Mouse (Mus musculus): ENCODE results near the gene Thra.

DNA sequence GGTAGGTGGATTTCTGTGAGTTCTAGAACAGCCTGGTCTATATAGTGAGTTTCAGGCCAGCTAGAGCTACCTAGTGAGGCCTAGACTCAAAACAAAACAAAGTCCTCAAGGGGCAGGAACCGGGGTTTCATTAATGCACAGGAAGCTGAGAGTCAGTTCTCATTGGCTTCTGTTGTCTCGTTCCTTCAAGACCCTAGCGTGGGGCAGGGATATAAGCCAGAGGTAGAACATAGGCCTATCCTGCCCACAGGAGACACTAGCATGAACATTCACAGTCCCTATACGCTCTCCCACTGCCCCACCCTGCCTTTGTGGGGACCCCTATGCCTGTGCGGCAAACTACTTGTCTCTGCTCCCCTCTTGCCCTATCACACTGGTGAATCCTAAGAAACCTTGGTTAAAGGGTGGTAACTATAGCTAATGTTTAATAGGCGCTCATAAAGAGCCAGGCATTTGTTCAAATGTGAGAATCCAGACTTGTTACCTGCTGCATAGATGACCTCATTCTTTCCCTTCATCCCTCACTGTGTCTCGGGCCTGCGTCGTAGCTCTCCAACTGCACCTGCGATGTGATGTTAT lies 12.2 kb downstream of the Thra start:
- TF ChIP-seq CTCF (IDR thresholded peaks at IDR 0.05; ENCODE audit: insufficient read depth, low read depth, low read length) = no peak
- TF ChIP-seq POLR2A (IDR thresholded peaks at IDR 0.05; ENCODE audit: insufficient read depth, low read depth, low read length) = no peak

All from olfactory bulb, adult 2 months (tissue).